Mouse (Mus musculus) hindbrain, embryonic 13.5 days (tissue): Measurements from ENCODE around the gene Vps8. TPM values are rescaled to one million over a fixed set of nuclear protein-coding genes. Genes with fewer than 3 reads are reported as not detected.

Source experiments
- ATAC-seq: fragments of 200-750 bp; cut with Nextera tagmentation; 2 replicates; pipeline ENCODE4 v1.8.0; 2017; ENCODE audit warnings: moderate TSS enrichment; ENCODE audit not compliant: low FRiP score
- H3K27ac ChIP-seq: fragments of 300-500 bp; sonication (generic); 2 replicates; pipeline ENCODE4 v1.5.1; 2015; ENCODE audit warnings: inconsistent platforms, mild to moderate bottlenecking, moderate library complexity
- H3K27me3 ChIP-seq: fragments of 300-500 bp; sonication (generic); 2 replicates; pipeline ENCODE4 v1.6.1; 2015; ENCODE audit warnings: mild to moderate bottlenecking, inconsistent platforms
- H3K36me3 ChIP-seq: fragments of 300-500 bp; sonication (generic); 2 replicates; pipeline ENCODE4 v1.6.1; 2015; ENCODE audit warnings: mild to moderate bottlenecking, inconsistent platforms
- H3K4me1 ChIP-seq: fragments of 300-500 bp; sonication (generic); replicated peaks from 2 replicates; pipeline ENCODE4 v1.6.1; 2015; ENCODE audit warnings: inconsistent platforms
- H3K4me2 ChIP-seq: fragments of 300-500 bp; sonication (generic); 2 replicates; pipeline ENCODE4 v1.6.1; 2015; ENCODE audit warnings: inconsistent platforms, mild to moderate bottlenecking, moderate library complexity
- H3K4me3 ChIP-seq: fragments of 300-500 bp; sonication (generic); 2 replicates; pipeline ENCODE4 v1.5.1; 2015; ENCODE audit warnings: mild to moderate bottlenecking, inconsistent platforms
- H3K9ac ChIP-seq: fragments of 300-500 bp; sonication (generic); 2 replicates; pipeline ENCODE4 v1.6.1; 2015; ENCODE audit warnings: mild to moderate bottlenecking, inconsistent platforms
- H3K9me3 ChIP-seq: fragments of 300-500 bp; sonication (generic); 2 replicates; pipeline ENCODE4 v1.6.1; 2016; ENCODE audit warnings: inconsistent platforms
- WGBS: fragments of 180-500 bp; shearing (Covaris S2); methylation state at CpG from one replicate; pipeline ENCODE4 v1.1.7; 2015; 5-methylcytosine and 5-hydroxymethylcytosine counted together
- polyA plus RNA-seq: library from polyadenylated mRNA; unstranded; fragments of >200 nt; fragmentation: Nextera tagmentation; extraction: Ambion mirVana; gene quantifications from 2 replicates; pipeline ENCODE4 v1.2.1, GENCODE M21; 2015

The Vps8 gene
- polyA plus RNA-seq, 1 experiment from 2014 or later, result 32.3 TPM

DNA sequence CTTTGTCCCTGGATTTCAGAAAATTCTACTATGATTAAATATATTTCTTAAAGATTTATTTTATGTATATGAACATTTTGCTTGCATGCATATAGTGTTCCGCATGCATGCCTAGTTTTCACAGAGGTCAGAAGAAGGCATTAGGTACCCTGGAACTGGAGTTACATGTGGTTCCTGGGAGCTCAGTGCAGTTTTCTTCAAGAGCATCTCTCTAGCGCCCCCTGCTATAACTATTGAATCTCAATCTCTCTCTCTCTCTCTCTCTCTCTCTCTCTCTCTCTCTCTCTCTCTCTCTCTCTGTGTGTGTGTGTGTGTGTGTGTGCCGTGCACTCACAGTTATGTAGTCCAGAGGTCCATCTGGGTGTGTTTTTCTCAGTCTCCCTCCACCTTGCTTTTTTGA lies 114.4 kb downstream of the Vps8 start:
- Histone ChIP-seq H3K9ac (no peak overlapping the region), H3K4me1 (no peaks in the 10 kb centered on the region), H3K36me3 (peaks cover 23% of the 10 kb centered on the region), H3K27ac (no peak overlapping the region), H3K9me3 (no peaks in the 10 kb centered on the region), H3K27me3 (no peaks in the 10 kb centered on the region), H3K4me2 (no peak overlapping the region), H3K4me3 (no peak overlapping the region)
- WGBS, result 65% methylated on average over 3 of the region's 3 CpGs
- no peak for ATAC-seq

DNA sequence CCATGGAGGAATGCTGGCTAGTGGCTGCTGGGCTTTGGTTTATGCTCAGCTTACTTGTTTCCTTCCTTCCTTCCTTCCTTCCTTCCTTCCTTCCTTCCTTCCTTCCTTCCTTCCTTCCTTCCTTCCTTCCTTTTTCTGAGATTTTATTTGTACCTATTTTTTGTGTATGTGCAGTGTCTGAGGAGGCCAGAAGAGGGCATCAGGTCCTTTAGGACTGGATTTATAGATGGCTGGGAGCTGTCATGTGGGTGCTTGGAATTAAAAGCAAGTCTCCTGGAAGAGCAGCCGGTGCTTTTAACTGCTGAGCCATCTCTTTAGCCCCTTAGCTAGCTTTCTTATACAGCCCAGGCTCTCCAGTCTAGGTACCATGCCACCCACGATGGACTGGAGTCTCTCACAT lies 116.0 kb downstream of the Vps8 start:
- Histone ChIP-seq H3K4me2 (no peak overlapping the region), H3K36me3 (peaks cover 16% of the 10 kb centered on the region), H3K9ac (no peak overlapping the region), H3K4me3 (no peak overlapping the region), H3K27me3 (no peaks in the 10 kb centered on the region), H3K4me1 (no peaks in the 10 kb centered on the region), H3K9me3 (no peaks in the 10 kb centered on the region), H3K27ac (no peak overlapping the region)
- ATAC-seq, result no peak
- WGBS, result 60% methylated on average over 2 of the region's 2 CpGs

DNA sequence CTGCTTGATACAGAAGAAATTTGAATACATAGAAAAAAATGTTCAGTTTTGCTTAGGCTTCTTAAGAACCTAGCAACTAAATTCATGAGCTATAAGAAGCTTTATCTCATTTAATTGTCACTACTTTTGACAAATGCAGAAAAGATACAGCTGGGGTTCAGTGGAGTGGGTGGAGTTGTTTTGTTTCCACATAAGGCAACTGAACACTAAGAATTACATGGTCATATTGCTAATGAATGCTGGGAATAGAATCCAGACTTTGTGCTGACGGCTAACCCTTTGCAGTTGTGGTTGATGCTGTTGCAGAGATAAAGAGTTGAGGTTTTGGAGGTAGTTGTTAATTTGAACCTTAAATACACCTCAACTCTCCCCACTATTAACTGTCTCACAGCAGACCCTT lies 119.6 kb downstream of the Vps8 start:
- Histone ChIP-seq H3K9ac (no peak overlapping the region), H3K4me1 (no peaks in the 10 kb centered on the region), H3K36me3 (peaks cover 17% of the 10 kb centered on the region), H3K27ac (no peak overlapping the region), H3K4me3 (no peak overlapping the region), H3K27me3 (no peaks in the 10 kb centered on the region), H3K9me3 (no peaks in the 10 kb centered on the region), H3K4me2 (no peak overlapping the region)
- ATAC-seq, result no peak
- 31% methylated on average over 1 of the region's 1 CpGs for WGBS

DNA sequence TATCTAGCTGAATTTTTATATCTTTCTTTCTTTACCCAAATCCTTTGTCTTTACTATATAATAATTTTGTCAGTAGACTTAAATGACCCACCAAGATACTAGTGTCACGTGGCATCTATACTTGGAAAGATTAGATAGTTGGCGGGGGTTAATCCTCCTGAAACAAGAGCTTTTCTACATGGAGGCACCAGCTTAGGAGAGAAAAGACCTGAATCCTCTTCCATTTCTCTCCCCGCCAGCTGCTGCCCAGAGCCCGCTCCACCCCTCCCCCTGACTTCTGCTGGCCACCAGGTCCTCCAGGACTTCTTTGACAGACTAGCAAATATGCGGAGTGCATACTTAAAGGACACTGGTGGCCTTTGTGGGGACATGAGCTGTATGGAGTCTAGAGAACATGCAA lies 124.5 kb downstream of the Vps8 start:
- H3K4me2 ChIP-seq, result no peak overlapping the region
- no peaks in the 10 kb centered on the region; the same call in 1 of the 2 replicates for H3K4me1 ChIP-seq
- H3K4me3 ChIP-seq, result no peak overlapping the region
- no peak overlapping the region for H3K27ac ChIP-seq
- H3K9me3 ChIP-seq, result no peaks in the 10 kb centered on the region
- peaks cover 9% of the 10 kb centered on the region for H3K36me3 ChIP-seq
- ATAC-seq, result no peak
- no peak overlapping the region for H3K9ac ChIP-seq
- no peaks in the 10 kb centered on the region for H3K27me3 ChIP-seq
- WGBS, result 81% methylated on average over 5 of the region's 5 CpGs

DNA sequence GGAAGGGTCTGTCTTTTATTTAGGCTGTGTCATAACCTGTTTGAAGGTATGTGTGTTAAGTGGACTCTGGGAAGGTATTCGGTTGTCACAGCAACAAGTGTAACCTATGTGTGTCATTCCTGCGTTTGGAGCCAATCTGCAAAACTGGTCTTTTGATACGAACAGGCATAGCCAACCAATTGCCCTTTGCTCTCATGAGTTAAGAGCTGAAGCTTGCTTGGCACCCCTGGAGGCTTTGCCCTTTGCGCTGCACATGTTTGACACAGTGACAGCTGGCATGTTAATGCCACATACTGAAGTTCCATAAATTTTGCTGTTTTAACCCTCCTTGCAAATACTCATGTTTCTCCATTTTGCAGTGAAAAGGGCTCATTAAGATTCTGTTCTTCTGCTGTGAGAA lies 126.8 kb downstream of the Vps8 start:
- H3K9me3 ChIP-seq, result no peaks in the 10 kb centered on the region
- H3K36me3 ChIP-seq, result peaks cover 15% of the 10 kb centered on the region
- H3K4me1 ChIP-seq, result no peaks in the 10 kb centered on the region; the same call in 1 of the 2 replicates
- H3K4me3 ChIP-seq, result no peak overlapping the region
- H3K4me2 ChIP-seq, result no peak overlapping the region
- no peak for ATAC-seq
- WGBS, result 75% methylated on average over 4 of the region's 4 CpGs
- H3K9ac ChIP-seq, result no peak overlapping the region
- H3K27me3 ChIP-seq, result no peaks in the 10 kb centered on the region
- no peak overlapping the region for H3K27ac ChIP-seq

DNA sequence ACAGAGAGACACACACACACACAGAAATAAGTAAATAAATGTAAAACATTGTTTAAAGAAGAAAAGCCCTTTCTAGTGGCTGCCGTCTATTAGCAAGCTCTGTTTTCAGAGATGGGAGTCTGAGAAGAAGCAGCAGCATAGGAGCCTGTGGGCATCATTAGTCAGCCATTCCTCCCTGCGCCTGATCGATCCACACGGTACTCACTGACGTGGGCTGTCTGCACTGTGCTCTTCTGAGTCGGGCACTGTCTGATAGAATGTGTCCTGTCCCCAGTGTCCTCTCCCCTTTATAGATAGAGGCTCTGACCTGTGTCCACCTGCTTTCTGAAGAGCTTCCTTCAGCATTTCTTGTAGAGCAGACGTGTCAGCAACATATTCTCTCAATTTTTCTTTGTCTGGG lies 127.5 kb downstream of the Vps8 start:
- Histone ChIP-seq H3K4me1 (no peaks in the 10 kb centered on the region; the same call in 1 of the 2 replicates), H3K4me2 (no peak overlapping the region), H3K36me3 (peaks cover 10% of the 10 kb centered on the region), H3K9me3 (no peaks in the 10 kb centered on the region), H3K27me3 (no peaks in the 10 kb centered on the region), H3K9ac (no peak overlapping the region), H3K27ac (peak overlapping the region; percentile 56), H3K4me3 (no peak overlapping the region)
- 73% methylated on average over 7 of the region's 7 CpGs for WGBS
- 0 out of 2 replicates have a peak, but pooled peaks have one; percentile 69 for ATAC-seq

DNA sequence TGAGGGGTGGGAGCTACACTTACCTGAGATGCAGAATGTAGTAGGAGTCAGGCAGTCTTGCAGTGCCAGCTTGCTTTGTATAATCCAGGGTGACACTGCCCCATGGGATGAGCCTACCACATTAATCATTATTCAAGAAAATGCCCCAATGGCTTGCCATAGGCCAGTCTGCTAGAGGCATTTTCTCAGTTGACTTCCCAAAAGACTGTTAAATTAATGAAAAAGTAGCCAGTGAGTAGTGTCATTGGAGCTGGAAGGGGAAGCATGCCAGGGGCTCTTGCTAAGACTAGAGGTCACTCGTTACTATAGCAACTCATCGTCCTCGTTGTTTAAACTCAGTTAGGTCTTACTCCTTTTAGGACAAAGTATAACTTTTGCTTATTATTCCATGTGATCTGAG lies 130.6 kb downstream of the Vps8 start:
- 78% methylated on average over 3 of the region's 3 CpGs for whole genome bisulfite sequencing

DNA sequence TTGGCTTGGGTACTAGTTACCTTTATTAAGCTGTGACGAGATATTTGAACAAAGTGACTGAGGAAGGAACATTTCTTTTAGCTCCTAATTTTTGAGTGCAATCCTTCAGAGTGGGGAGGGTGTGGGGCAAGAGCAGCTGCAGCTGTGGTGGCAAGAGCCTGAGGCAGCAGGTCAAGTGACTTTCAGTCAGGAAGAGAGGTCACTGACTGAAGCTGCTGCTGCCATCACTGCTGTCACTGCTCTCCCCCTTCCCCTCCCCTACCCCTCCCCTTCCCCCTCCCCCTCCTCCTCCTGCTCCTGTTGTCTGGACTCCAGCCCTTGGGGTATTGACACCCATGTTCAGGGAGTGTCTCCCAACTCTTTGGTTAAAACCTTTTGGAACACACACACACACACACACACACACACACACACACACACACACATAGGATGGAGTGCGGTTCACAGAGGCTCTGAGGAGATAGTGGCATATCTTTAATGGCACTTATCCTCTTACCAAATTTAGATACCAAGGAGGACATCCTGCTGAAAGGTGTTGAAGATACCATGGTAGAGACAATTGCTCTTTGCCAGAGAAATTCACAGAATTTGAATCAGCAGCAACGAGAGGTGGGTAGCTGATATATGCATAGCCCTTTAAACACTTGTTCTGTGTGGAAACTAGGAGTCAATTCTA lies 139.8 kb downstream of the Vps8 start:
- H3K4me1 ChIP-seq, result no peaks in the 10 kb centered on the region
- 92% methylated on average over 3 of the region's 3 CpGs for WGBS
- no peak for ATAC-seq
- H3K9me3 ChIP-seq, result no peaks in the 10 kb centered on the region
- H3K27me3 ChIP-seq, result no peaks in the 10 kb centered on the region
- no peak overlapping the region for H3K4me3 ChIP-seq
- H3K27ac ChIP-seq, result no peak overlapping the region
- H3K4me2 ChIP-seq, result no peak overlapping the region
- H3K9ac ChIP-seq, result no peak overlapping the region
- H3K36me3 ChIP-seq, result peaks cover 33% of the 10 kb centered on the region

More for the DNA sequence above, 130.6 kb downstream of the Vps8 start:
- Histone ChIP-seq H3K4me3 (no peak overlapping the region), H3K4me1 (no peaks in the 10 kb centered on the region; the same call in 1 of the 2 replicates), H3K9ac (no peak overlapping the region), H3K27me3 (no peaks in the 10 kb centered on the region), H3K27ac (no peak overlapping the region), H3K36me3 (peaks cover 12% of the 10 kb centered on the region), H3K9me3 (no peaks in the 10 kb centered on the region), H3K4me2 (no peak overlapping the region)
- ATAC-seq, result no peak

DNA sequence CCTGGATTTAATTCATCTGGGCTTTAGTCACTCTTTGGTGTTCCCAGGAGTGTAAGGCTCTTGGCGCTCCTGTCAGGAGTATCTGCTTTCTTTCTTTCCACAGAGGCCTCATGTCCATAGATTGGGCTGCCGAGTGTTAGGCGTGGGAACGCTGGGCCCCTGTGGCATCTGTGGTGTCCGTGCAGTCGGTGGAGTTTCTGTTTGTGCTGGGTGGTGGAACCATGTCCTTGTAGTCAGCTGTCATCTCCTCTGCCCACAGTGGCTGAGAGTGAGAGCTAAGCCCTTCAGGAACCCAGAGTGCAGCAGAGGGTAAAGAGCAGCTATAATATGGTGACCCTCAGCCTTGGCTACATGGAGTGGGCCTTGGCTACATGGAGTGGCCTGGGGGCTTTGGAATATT lies 140.4 kb downstream of the Vps8 start:
- Histone ChIP-seq H3K4me2 (no peak overlapping the region), H3K4me3 (no peak overlapping the region), H3K27ac (no peak overlapping the region), H3K36me3 (peaks cover 39% of the 10 kb centered on the region), H3K9ac (no peak overlapping the region), H3K9me3 (no peaks in the 10 kb centered on the region), H3K4me1 (no peaks in the 10 kb centered on the region), H3K27me3 (no peaks in the 10 kb centered on the region)
- WGBS, result 80% methylated on average over 6 of the region's 6 CpGs
- ATAC-seq, result no peak

DNA sequence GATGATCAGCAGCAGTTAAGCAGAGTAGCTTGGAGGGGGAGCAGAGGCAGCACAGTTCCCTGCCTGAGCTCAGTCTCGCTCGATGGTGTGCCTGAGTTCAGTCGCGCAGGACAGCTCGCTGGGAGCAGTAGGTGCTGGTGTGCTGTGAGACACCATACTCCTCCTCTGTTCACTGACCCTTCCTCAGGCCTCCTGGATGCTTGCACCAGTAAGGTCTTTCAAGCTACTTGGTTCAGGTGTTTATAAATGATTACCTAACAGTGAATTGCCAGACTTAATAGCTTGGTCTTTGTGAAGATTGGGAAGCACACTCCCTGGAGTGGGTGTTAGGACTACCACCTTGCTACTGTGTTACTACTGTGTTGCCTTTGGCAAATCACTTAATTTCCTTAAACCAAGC lies 144.2 kb downstream of the Vps8 start:
- ATAC-seq, result no peak
- Histone ChIP-seq H3K36me3 (peaks cover 19% of the 10 kb centered on the region), H3K9ac (no peak overlapping the region), H3K4me1 (0 out of 2 replicates have a peak, but pooled peaks cover 3% of the 10 kb centered on the region), H3K4me2 (no peak overlapping the region), H3K27ac (no peak overlapping the region), H3K9me3 (no peaks in the 10 kb centered on the region), H3K27me3 (no peaks in the 10 kb centered on the region), H3K4me3 (no peak overlapping the region)
- 94% methylated on average over 5 of the region's 5 CpGs for WGBS

DNA sequence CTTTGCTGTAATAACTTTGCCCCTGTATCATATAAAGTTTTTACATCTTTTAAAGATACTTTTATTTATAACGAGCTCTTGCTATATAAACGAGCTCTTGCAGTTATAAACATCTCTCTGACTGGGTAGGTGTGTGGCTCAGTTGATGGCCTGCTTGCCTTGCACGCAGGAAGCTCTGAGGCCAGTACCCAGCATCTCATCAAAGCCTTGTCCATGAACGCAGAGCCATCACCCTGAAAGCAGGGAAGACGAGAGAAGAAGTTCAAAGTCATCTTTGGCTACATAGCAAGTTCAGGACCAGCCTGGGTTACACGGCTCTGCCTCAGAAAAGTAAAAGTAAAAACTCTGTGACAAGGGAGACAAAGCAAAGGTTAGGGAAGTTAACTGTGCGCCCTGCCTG lies 147.0 kb downstream of the Vps8 start:
- no peak overlapping the region for H3K4me2 ChIP-seq
- H3K27me3 ChIP-seq, result no peaks in the 10 kb centered on the region
- H3K4me3 ChIP-seq, result no peak overlapping the region
- no peak overlapping the region for H3K27ac ChIP-seq
- H3K9ac ChIP-seq, result no peak overlapping the region
- WGBS, result 92% methylated on average over 7 of the region's 7 CpGs
- H3K36me3 ChIP-seq, result peaks cover 11% of the 10 kb centered on the region; the same call in 1 of the 2 replicates
- H3K4me1 ChIP-seq, result 0 out of 2 replicates have a peak, but pooled peaks cover 3% of the 10 kb centered on the region
- H3K9me3 ChIP-seq, result no peaks in the 10 kb centered on the region
- ATAC-seq, result no peak

DNA sequence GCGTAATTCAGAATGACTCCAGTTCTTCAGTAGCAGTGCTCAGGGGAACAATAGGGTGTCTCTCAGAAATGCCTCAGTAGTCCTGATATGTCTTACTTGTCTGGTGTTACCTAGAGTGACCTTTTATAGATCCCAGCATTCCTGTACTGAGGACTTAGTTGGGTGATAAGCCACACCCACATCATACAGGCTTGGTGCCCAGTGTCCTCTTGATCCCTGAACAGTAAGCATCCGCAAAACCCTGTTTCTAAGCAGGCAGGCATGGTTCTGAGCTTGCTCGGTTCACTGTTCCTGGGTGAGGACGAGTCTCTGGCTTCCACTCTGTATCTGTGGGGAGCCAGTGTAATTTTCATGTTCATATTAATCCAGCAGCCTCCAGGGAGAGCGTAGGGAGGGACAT lies 147.9 kb downstream of the Vps8 start:
- no peak overlapping the region for H3K4me3 ChIP-seq
- WGBS, result 75% methylated on average over 5 of the region's 5 CpGs
- H3K4me1 ChIP-seq, result peaks cover 6% of the 10 kb centered on the region
- H3K27me3 ChIP-seq, result no peaks in the 10 kb centered on the region
- no peak for ATAC-seq
- no peak overlapping the region for H3K4me2 ChIP-seq
- H3K9ac ChIP-seq, result no peak overlapping the region
- H3K9me3 ChIP-seq, result no peaks in the 10 kb centered on the region
- no peak overlapping the region for H3K27ac ChIP-seq
- H3K36me3 ChIP-seq, result peaks cover 7% of the 10 kb centered on the region; the same call in 1 of the 2 replicates

DNA sequence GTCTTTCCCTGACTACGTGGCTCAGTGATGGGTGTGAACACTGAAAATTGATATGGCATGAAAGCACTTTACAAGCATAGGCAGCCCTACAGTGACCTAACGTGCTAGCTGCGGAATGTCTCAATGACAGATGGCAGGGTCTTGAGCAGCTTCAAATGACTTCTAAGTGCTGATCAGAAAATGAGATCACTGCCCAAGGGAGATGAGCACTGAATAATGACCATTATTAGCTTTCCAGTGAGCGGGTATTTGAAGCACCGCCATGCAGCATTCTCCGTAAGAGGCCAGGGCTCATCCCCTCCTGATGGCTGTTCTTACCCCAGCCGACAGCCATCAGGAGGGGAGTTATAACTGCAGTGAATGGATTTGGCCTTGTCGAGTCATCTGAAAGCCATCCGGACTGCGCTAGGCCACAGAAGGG lies 153.1 kb downstream of the Vps8 start:
- no peak overlapping the region for H3K4me2 ChIP-seq
- no peak overlapping the region for H3K4me3 ChIP-seq
- no peaks in the 10 kb centered on the region for H3K9me3 ChIP-seq
- 39% methylated on average over 10 of the region's 10 CpGs for WGBS
- peak; percentile 78 for ATAC-seq
- H3K27me3 ChIP-seq, result no peaks in the 10 kb centered on the region
- H3K9ac ChIP-seq, result 0 out of 2 replicates have a peak overlapping the region, but pooled peaks have one; percentile 43
- H3K36me3 ChIP-seq, result peaks cover 4% of the 10 kb centered on the region; the same call in 1 of the 2 replicates
- peaks cover 18% of the 10 kb centered on the region for H3K4me1 ChIP-seq
- H3K27ac ChIP-seq, result peak overlapping the region; percentile 75
